Mouse (Mus musculus) ES-Bruce4 (cell line): ENCODE measurements around the gene Fam173b. TPM values are rescaled to one million over a fixed set of nuclear protein-coding genes. Genes with fewer than 3 reads are reported as not detected.

Experiments used
- H3K27ac ChIP-seq: 2 replicates; pipeline ENCODE4 v1.5.1; 2012; ENCODE audit warnings: low read length, inconsistent platforms; ENCODE audit not compliant: insufficient read depth
- H3K27me3 ChIP-seq: 2 replicates; pipeline ENCODE4 v1.6.1; 2012; ENCODE audit warnings: mild to moderate bottlenecking, low read length, inconsistent platforms; ENCODE audit not compliant: control insufficient read depth, poor library complexity, insufficient read depth, severe bottlenecking
- H3K36me3 ChIP-seq: 2 replicates; pipeline ENCODE4 v1.6.1; 2012; ENCODE audit warnings: inconsistent platforms, mild to moderate bottlenecking, low read length, moderate library complexity; ENCODE audit not compliant: control insufficient read depth, poor library complexity, insufficient read depth, severe bottlenecking
- H3K4me1 ChIP-seq: one replicate; pipeline ENCODE4 v1.8.1; 2011; ENCODE audit warnings: low read length; ENCODE audit not compliant: control insufficient read depth, insufficient read depth
- H3K4me3 ChIP-seq: 2 replicates; pipeline ENCODE4 v1.5.1; 2011; ENCODE audit warnings: low read depth, mild to moderate bottlenecking, low read length
- H3K9ac ChIP-seq: 2 replicates; pipeline ENCODE4 v1.6.1; 2012; ENCODE audit warnings: low read depth, mild to moderate bottlenecking, inconsistent platforms; ENCODE audit not compliant: poor library complexity, severe bottlenecking
- H3K9me3 ChIP-seq: replicated peaks from 2 replicates; pipeline ENCODE4 v1.6.1; 2012; ENCODE audit warnings: mild to moderate bottlenecking, low read length, inconsistent platforms; ENCODE audit not compliant: control insufficient read depth, poor library complexity, insufficient read depth, severe bottlenecking
- CTCF ChIP-seq: IDR thresholded peaks from one replicate; pipeline ENCODE4 v1.8.1; 2011; ENCODE audit warnings: low read depth, low read length
- EP300 ChIP-seq: IDR thresholded peaks from 2 replicates; pipeline ENCODE4 v1.6.1; 2011; ENCODE audit warnings: low read depth, low read length; ENCODE audit not compliant: insufficient read depth
- POLR2A ChIP-seq: IDR thresholded peaks from one replicate; pipeline ENCODE4 v1.8.1; 2011; ENCODE audit warnings: low read length; ENCODE audit not compliant: insufficient read depth
- polyA plus RNA-seq: library from polyadenylated mRNA; stranded (reverse); fragments of >200 nt; gene quantifications from 2 replicates; pipeline ENCODE4 v1.2.4, GENCODE M21; 2011; ENCODE audit warnings: low read depth; ENCODE audit not compliant: missing spikeins, insufficient read depth, insufficient read length

The Fam173b gene
- polyA plus RNA-seq, 1 experiment, result 6.5 TPM

DNA sequence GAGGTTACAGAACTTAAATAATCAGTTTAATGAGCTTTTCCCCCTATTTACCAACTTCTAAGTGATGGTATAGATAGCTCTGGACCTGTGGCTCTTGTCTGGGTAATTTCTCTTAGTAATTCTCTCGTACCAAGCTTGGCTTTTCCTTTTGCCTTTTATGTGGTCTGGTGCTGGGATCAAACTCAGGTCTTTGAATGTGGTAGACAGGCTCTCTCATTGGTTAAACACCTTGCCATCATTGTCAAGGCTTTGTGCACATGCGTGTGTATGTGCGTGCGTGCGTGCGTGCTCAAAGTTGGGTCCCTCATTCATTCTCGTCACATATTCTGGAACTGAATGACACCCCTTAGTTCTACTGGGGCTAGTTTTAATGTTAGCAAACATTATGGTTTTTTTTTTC is 49.2 kb downstream of the Fam173b start:
- Histone ChIP-seq H3K4me1 (no peaks in the 10 kb centered on the region), H3K4me3 (no peak overlapping the region), H3K27ac (no peak overlapping the region), H3K9ac (no peak overlapping the region), H3K9me3 (no peaks in the 10 kb centered on the region), H3K36me3 (no peaks in the 10 kb centered on the region), H3K27me3 (no peaks in the 10 kb centered on the region)
- TF ChIP-seq POLR2A, result no peak
- no peak for TF ChIP-seq CTCF
- no peak for TF ChIP-seq EP300

DNA sequence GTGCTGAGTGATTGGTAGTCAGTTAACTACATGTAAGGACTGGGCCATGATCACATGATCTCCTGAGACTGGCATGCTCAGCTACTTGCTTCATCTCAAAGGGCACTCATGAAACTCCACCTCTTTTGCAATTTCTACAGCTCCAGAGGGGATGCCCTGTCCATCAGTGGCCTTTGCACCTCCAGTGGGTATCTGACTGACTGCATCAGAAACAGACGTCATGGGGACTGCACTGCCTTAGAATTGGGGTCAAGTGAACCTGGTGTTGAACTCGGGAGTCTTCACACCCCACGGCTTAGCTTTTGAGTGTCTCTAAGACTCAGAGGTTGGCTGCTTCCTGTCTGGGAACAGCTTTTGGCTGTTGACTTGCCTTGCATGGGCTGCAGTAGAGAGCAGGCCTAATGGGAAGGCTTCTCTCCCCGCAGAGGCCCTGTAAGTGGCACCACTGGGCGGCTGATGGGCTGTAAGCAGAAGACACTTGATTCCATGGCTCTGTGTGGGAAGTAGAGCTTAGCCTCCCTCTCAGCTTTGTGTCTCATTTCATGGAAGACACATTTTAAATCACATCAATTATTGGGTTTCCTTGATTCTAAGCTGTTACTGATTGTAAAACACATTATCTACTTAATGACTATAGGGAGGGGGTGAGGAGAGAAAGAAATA is 58.6 kb downstream of the Fam173b start:
- H3K27ac ChIP-seq, result no peak overlapping the region
- H3K9ac ChIP-seq, result no peak overlapping the region
- H3K4me1 ChIP-seq, result no peaks in the 10 kb centered on the region
- no peaks in the 10 kb centered on the region for H3K9me3 ChIP-seq
- no peak overlapping the region for H3K4me3 ChIP-seq
- TF ChIP-seq EP300, result no peak
- no peak for TF ChIP-seq CTCF
- no peak for TF ChIP-seq POLR2A
- H3K36me3 ChIP-seq, result no peaks in the 10 kb centered on the region
- no peaks in the 10 kb centered on the region for H3K27me3 ChIP-seq

DNA sequence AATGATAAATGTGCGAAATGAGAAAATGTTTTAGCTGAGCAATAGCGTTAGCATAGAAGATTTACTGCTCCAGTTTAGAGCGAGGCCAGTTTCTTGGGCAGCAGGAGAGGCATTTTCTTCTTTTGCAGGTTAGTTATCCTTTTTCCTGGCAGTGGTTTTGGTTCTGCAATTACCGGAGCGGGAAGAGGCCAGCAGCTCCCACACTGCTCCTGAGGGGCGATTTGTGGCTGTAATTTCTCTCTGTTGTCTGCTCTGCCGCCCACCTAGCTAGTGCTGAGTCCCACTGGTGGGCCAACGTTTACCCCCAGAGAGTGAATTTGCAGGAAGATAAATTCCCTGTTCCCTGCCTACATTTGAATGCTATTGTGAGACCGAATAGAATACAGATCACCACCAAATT is 59.2 kb downstream of the Fam173b start:
- no peaks in the 10 kb centered on the region for H3K36me3 ChIP-seq
- H3K9ac ChIP-seq, result no peak overlapping the region
- H3K4me1 ChIP-seq, result no peaks in the 10 kb centered on the region
- H3K9me3 ChIP-seq, result no peaks in the 10 kb centered on the region
- TF ChIP-seq EP300 (no peak), CTCF (no peak), POLR2A (no peak)
- no peak overlapping the region for H3K27ac ChIP-seq
- H3K4me3 ChIP-seq, result no peak overlapping the region
- no peaks in the 10 kb centered on the region for H3K27me3 ChIP-seq

DNA sequence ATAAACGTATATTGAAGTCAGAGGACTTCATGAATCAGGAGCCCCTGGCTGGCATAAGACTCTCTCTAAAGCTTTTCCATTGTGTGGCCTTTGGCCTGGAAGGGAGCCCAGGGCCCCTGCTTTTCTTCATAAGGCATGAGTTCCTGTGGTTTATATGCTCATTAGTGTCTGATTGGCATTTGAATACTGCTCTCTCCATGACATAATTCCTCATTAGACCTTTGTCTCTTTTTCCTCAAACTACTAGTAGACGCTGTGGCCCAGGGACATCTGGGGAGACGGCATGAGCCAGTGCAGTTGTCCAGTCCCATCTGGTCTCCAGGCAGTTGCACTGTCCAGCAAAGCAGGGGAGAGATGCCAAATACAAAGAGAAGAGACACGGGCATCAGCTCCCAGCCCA is 60.1 kb downstream of the Fam173b start:
- TF ChIP-seq POLR2A (no peak), EP300 (no peak), CTCF (no peak)
- Histone ChIP-seq H3K27ac (no peak overlapping the region), H3K9ac (no peak overlapping the region), H3K4me3 (no peak overlapping the region), H3K9me3 (no peaks in the 10 kb centered on the region), H3K36me3 (no peaks in the 10 kb centered on the region), H3K4me1 (no peaks in the 10 kb centered on the region), H3K27me3 (no peaks in the 10 kb centered on the region)

DNA sequence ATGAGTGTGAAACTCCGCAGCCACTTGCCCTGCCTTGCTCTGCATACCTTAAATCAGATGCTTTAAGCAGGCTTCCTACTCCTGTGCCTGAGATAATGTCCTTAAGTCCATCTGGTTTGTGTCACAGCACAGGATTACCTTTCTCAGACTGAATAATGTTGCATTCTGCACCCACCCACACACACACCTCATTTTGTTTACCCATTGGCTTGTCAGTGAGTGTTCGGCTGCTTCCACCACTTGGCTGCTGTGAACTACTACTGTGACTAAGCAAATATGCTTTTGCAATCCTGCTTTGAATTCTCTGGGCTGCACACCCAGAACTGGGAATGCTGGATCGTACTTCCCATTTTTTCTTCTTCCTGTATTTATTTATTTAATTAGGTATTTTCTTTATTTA is 61.4 kb downstream of the Fam173b start:
- no peaks in the 10 kb centered on the region for H3K4me1 ChIP-seq
- TF ChIP-seq EP300 (no peak), POLR2A (no peak), CTCF (no peak)
- H3K27me3 ChIP-seq, result no peaks in the 10 kb centered on the region
- H3K9ac ChIP-seq, result no peak overlapping the region
- no peaks in the 10 kb centered on the region for H3K9me3 ChIP-seq
- no peak overlapping the region for H3K4me3 ChIP-seq
- no peaks in the 10 kb centered on the region for H3K36me3 ChIP-seq
- H3K27ac ChIP-seq, result no peak overlapping the region

Other genes starting within 250 kb of the Fam173b start
- gene Ankrd33b, start 234.1 kb upstream of the Fam173b start, polyA plus RNA-seq, result 1.4 and 1.6 TPM in 2 replicates
- 1.5 and 1.6 TPM in 2 replicates for gene Ropn1l, start 148.1 kb upstream of the Fam173b start, polyA plus RNA-seq
- 54.0 and 58.9 TPM in 2 replicates for gene March6, start 70.8 kb upstream of the Fam173b start, polyA plus RNA-seq
- 1.3 TPM in 1 of 2 replicates, not detected in the other for gene Cmbl, start 36.5 kb upstream of the Fam173b start, polyA plus RNA-seq
- 651 and 659 TPM in 2 replicates for gene Cct5, start within 50 bp of the Fam173b start, polyA plus RNA-seq